In genomic region chr12:111406622-111407021, GRCm38 (mm10) we compare ENCODE assay signal across 10 mouse cellular contexts. TPM values are rescaled to one million over a fixed set of nuclear protein-coding genes. Genes with fewer than 3 reads are reported as not detected.
A peak's percentile ranks its signal among the peaks of the same experiment; 100 is the strongest.
DNase-seq lines count a peak whose midpoint lies in the region; ATAC-seq and TF ChIP-seq lines count a peak whose summit lies in the region.
"Had no signal": no experiment of that assay in that cellular context is flagged by ENCODE, and none has a peak within 500 bp of the region (broad histone marks: within the 10 kb centered on the region; RNA-seq: fewer than 3 reads in every experiment).

Gene Lbhd2, plus strand, starts transcription at chr12:111406809.

- intact Hi-C loops in gastrocnemius, postnatal 36 days (cut with DNase I), result no loop called here

- peak within 1 kb of the TSS; percentile 54 for H3K4me2 ChIP-seq in kidney, postnatal 0 days (ENCODE audit: low read length)
- H3K4me2 ChIP-seq in hindbrain, embryonic 11.5 days (replicated peaks; ENCODE audit: low read depth, low read length), result peak within 1 kb of the TSS; percentile 29; the same call in 1 of the 2 replicates
- peak within 1 kb of the TSS; percentile 23 for H3K4me2 ChIP-seq in midbrain, embryonic 11.5 days

- H3K27ac ChIP-seq in kidney, postnatal 0 days, result no peak within 1 kb of the TSS
- no peak within 1 kb of the TSS for H3K27ac ChIP-seq in embryonic facial prominence, embryonic 10.5 days (replicated peaks)
- no peak within 1 kb of the TSS for H3K27ac ChIP-seq in hindbrain, embryonic 11.5 days (ENCODE audit: low read depth, low read length)
- H3K27ac ChIP-seq in midbrain, embryonic 11.5 days (ENCODE audit: low read depth, low read length), result no peak within 1 kb of the TSS

- no peak for DNase-seq in kidney, postnatal 0 days (ENCODE audit: low spot score)
- no peak for DNase-seq in kidney, postnatal 36 days
- DNase-seq in embryonic facial prominence, embryonic 10.5 days (ENCODE audit: low spot score), result no peak
- no peak for DNase-seq in hindbrain, embryonic 11.5 days (ENCODE audit: low spot score)
- no peak for DNase-seq in midbrain, embryonic 11.5 days (ENCODE audit: low spot score, missing footprints)
- DNase-seq in testis, postnatal 10 days (ENCODE audit: low spot score), result no peak
- DNase-seq in gastrocnemius, postnatal 36 days, result no peak
- no peak for DNase-seq in cerebellum, postnatal 36 days
- DNase-seq: layer of hippocampus, adult 9-11 months had no signal

- 0 out of 2 replicates have a peak, but pooled peaks cover 6% of the 10 kb centered on the region for H3K27me3 ChIP-seq in kidney, postnatal 0 days (ENCODE audit: insufficient read depth, low read length)
- H3K27me3 ChIP-seq in embryonic facial prominence, embryonic 10.5 days (replicated peaks; ENCODE audit: low read depth, poor library complexity, severe bottlenecking), result peaks cover 83% of the 10 kb centered on the region
- peaks cover 25% of the 10 kb centered on the region for H3K27me3 ChIP-seq in hindbrain, embryonic 11.5 days (ENCODE audit: control insufficient read depth, insufficient read depth, low read length)
- peaks cover 21% of the 10 kb centered on the region for H3K27me3 ChIP-seq in midbrain, embryonic 11.5 days (ENCODE audit: control insufficient read depth, insufficient read depth, low read length)

- no peaks in the 10 kb centered on the region for H3K36me3 ChIP-seq in kidney, postnatal 0 days (ENCODE audit: insufficient read depth, low read length)
- H3K36me3 ChIP-seq in embryonic facial prominence, embryonic 10.5 days (replicated peaks), result no peaks in the 10 kb centered on the region
- H3K36me3 ChIP-seq in hindbrain, embryonic 11.5 days (ENCODE audit: control insufficient read depth, insufficient read depth, low read length), result no peaks in the 10 kb centered on the region
- no peaks in the 10 kb centered on the region for H3K36me3 ChIP-seq in midbrain, embryonic 11.5 days (ENCODE audit: control insufficient read depth, insufficient read depth, low read length)

- no peak within 1 kb of the TSS; the same call in 1 of the 2 replicates for H3K9ac ChIP-seq in kidney, postnatal 0 days (ENCODE audit: low read depth, low read length)
- no peak within 1 kb of the TSS for H3K9ac ChIP-seq in hindbrain, embryonic 11.5 days (ENCODE audit: low read depth, low read length)
- H3K9ac ChIP-seq in midbrain, embryonic 11.5 days (ENCODE audit: low read length), result no peak within 1 kb of the TSS

- no peak for TF ChIP-seq CTCF in kidney, postnatal 0 days (IDR thresholded peaks at IDR 0.05; ENCODE audit: low read depth)

- no peak for ATAC-seq in kidney, postnatal 0 days (replicated peaks; ENCODE audit: low FRiP score, low read depth)
- no peak for ATAC-seq in hindbrain, embryonic 11.5 days (ENCODE audit: low FRiP score)
- ATAC-seq in midbrain, embryonic 11.5 days (ENCODE audit: low FRiP score), result no peak

- H3K4me3 ChIP-seq in kidney, postnatal 0 days (replicated peaks; ENCODE audit: low read depth, low read length), result peak within 1 kb of the TSS; percentile 23
- H3K4me3 ChIP-seq in embryonic facial prominence, embryonic 10.5 days, result peak within 1 kb of the TSS; percentile 45
- no peak within 1 kb of the TSS for H3K4me3 ChIP-seq in hindbrain, embryonic 11.5 days (ENCODE audit: low read depth, low read length)
- H3K4me3 ChIP-seq in midbrain, embryonic 11.5 days (ENCODE audit: low read depth, low read length), result no peak within 1 kb of the TSS

- H3K9me3 ChIP-seq in kidney, postnatal 0 days (replicated peaks; ENCODE audit: low read length), result no peaks in the 10 kb centered on the region
- H3K9me3 ChIP-seq in embryonic facial prominence, embryonic 10.5 days, result no peaks in the 10 kb centered on the region
- H3K9me3 ChIP-seq in hindbrain, embryonic 11.5 days (ENCODE audit: control insufficient read depth, low read length), result no peaks in the 10 kb centered on the region
- H3K9me3 ChIP-seq in midbrain, embryonic 11.5 days (ENCODE audit: control insufficient read depth, low read length), result no peaks in the 10 kb centered on the region

- WGBS in kidney, postnatal 0 days, result 4% methylated on average over 23 of the region's 24 CpGs
- WGBS in embryonic facial prominence, embryonic 10.5 days, result 2% methylated on average over 23 of the region's 24 CpGs
- 2% methylated on average over 20 of the region's 24 CpGs for WGBS in hindbrain, embryonic 11.5 days
- WGBS in midbrain, embryonic 11.5 days, result 2% methylated on average over 24 of the region's 24 CpGs

- H3K4me1 ChIP-seq in kidney, postnatal 0 days (replicated peaks; ENCODE audit: insufficient read depth, low read length), result peaks cover 10% of the 10 kb centered on the region
- H3K4me1 ChIP-seq in embryonic facial prominence, embryonic 10.5 days, result peaks cover 19% of the 10 kb centered on the region
- H3K4me1 ChIP-seq in hindbrain, embryonic 11.5 days (replicated peaks; ENCODE audit: control insufficient read depth, insufficient read depth, low read length), result peaks cover 2% of the 10 kb centered on the region; the same call in 1 of the 2 replicates
- H3K4me1 ChIP-seq in midbrain, embryonic 11.5 days (ENCODE audit: control insufficient read depth, insufficient read depth, low read length), result no peaks in the 10 kb centered on the region

RNA-seq across cellular contexts. Expression of gene Lbhd2, which starts in this region (rescaled TPM):
- polyA plus RNA-seq in kidney, postnatal 0 days (2015; fragmentation: Nextera tagmentation; extraction: Ambion mirVana), result 12.6 and 14.3 TPM in 2 replicates
- polyA plus RNA-seq in embryonic facial prominence, embryonic 10.5 days (2016; fragmentation: Nextera tagmentation; extraction: Ambion mirVana), result not detected in 2 replicates
- 0.47 TPM in 1 of 2 replicates, not detected in the other for polyA plus RNA-seq in hindbrain, embryonic 11.5 days (2014; fragmentation: Nextera tagmentation; extraction: Ambion mirVana)
- polyA plus RNA-seq in midbrain, embryonic 11.5 days (2014; fragmentation: Nextera tagmentation; extraction: Ambion mirVana), result not detected in 2 replicates
- not detected for total RNA-seq in gastrocnemius, postnatal 36 days (2021)
- polyA plus RNA-seq: neural tube, embryonic 11.5 days had no signal

Comparison
In these comparisons a context has a peak if more than half of its experiments do, and no peak if none do; other contexts are left out.
1. H3K4me3 ChIP-seq: peak in kidney, postnatal 0 days (single experiment) and embryonic facial prominence, embryonic 10.5 days (single experiment); none in hindbrain, embryonic 11.5 days (single experiment) and midbrain, embryonic 11.5 days (single experiment).
2. Peak in every context shown above with its lines, with median percentiles within 50 percentile points of each other: H3K4me2 ChIP-seq.